Comparison of ENCODE assay signal across 8 mouse cellular contexts in genomic region chr7:16098021-16099017, GRCm38 (mm10). TPM values are rescaled to one million over a fixed set of nuclear protein-coding genes. Genes with fewer than 3 reads are reported as not detected.
DNase-seq lines count a peak whose midpoint lies in the region; ATAC-seq and TF ChIP-seq lines count a peak whose summit lies in the region.

TSS of gene Napa (plus strand) at chr7:16098458.

- H3K4me1 ChIP-seq in hindbrain, embryonic 10.5 days (replicated peaks): peaks cover 35% of the 10 kb centered on the region
- H3K4me1 ChIP-seq in lung, postnatal 0 days (ENCODE audit: insufficient read depth, low read depth, low read length): peaks cover 7% of the 10 kb centered on the region; the same call in 1 of the 2 replicates

- peak within 1 kb of the TSS; percentile 85 for H3K4me3 ChIP-seq in hindbrain, embryonic 10.5 days
- H3K4me3 ChIP-seq in lung, postnatal 0 days (ENCODE audit: low read depth, low read length): peak within 1 kb of the TSS; percentile 67

- peak; percentile 85 for TF ChIP-seq CTCF in lung, postnatal 0 days (IDR thresholded peaks at IDR 0.05)

- H3K27ac ChIP-seq in hindbrain, embryonic 10.5 days: peak within 1 kb of the TSS; percentile 95
- H3K27ac ChIP-seq in lung, postnatal 0 days (ENCODE audit: low read length): peak within 1 kb of the TSS; percentile 94

- WGBS in hindbrain, embryonic 10.5 days: under 1% methylated on average over 68 of the region's 68 CpGs
- WGBS in lung, postnatal 0 days: under 1% methylated on average over 64 of the region's 68 CpGs

- peak; percentile 86 for ATAC-seq in frontal cortex, adult (ENCODE audit: low TSS enrichment)
- peak; percentile 97 for ATAC-seq in lung, postnatal 0 days

- peaks cover 29% of the 10 kb centered on the region for H3K36me3 ChIP-seq in hindbrain, embryonic 10.5 days
- H3K36me3 ChIP-seq in lung, postnatal 0 days (ENCODE audit: insufficient read depth, low read length): no peaks in the 10 kb centered on the region

- peaks cover 5% of the 10 kb centered on the region; the same call in 1 of the 2 replicates for H3K27me3 ChIP-seq in hindbrain, embryonic 10.5 days (ENCODE audit: insufficient read depth, poor library complexity, severe bottlenecking)
- no peaks in the 10 kb centered on the region for H3K27me3 ChIP-seq in lung, postnatal 0 days (replicated peaks; ENCODE audit: insufficient read depth, low read length)

- DNase-seq in MN1 (ENCODE audit: low spot score): peak; percentile 98
- peak; percentile 100 for DNase-seq in cerebellum, adult 9-10 months
- peak; percentile 99 for DNase-seq in hindbrain, embryonic 10.5 days (ENCODE audit: low spot score)
- DNase-seq in layer of hippocampus, adult 9-11 months: peak; percentile 100
- DNase-seq in lung, postnatal 0 days (ENCODE audit: low spot score): peak; percentile 100
- peak; percentile 92 for DNase-seq in ovary, postnatal 14 days (ENCODE audit: low spot score)
- peak; percentile 98 for DNase-seq in thymus, postnatal 14 days

- TF ChIP-seq EP300 in lung, postnatal 0 days (IDR thresholded peaks at IDR 0.05): 0 out of 2 replicates have a peak, but pooled peaks have one; percentile 52

- H3K9me3 ChIP-seq in hindbrain, embryonic 10.5 days: no peaks in the 10 kb centered on the region
- no peaks in the 10 kb centered on the region for H3K9me3 ChIP-seq in lung, postnatal 0 days (ENCODE audit: low read length)

- peak within 1 kb of the TSS; percentile 83 for H3K9ac ChIP-seq in lung, postnatal 0 days (replicated peaks; ENCODE audit: low read depth)

- peak within 1 kb of the TSS; percentile 80 for H3K4me2 ChIP-seq in lung, postnatal 0 days (replicated peaks; ENCODE audit: low read depth, low read length)

RNA-seq across cellular contexts. Expression of gene Napa, which starts in this region (rescaled TPM):
- polyA plus RNA-seq in hindbrain, embryonic 10.5 days (2016; fragmentation: Nextera tagmentation; extraction: Ambion mirVana): 193 and 221 TPM in 2 replicates
- polyA plus RNA-seq in lung, postnatal 0 days (2015; fragmentation: Nextera tagmentation; extraction: Ambion mirVana): 154 TPM in 2 replicates

Comparison
In these comparisons a context has a peak if more than half of its experiments do, and no peak if none do; other contexts are left out.
1. Peak in every context shown above with its lines: DNase-seq, ATAC-seq, H3K4me3 ChIP-seq and H3K27ac ChIP-seq.